22 mouse cellular contexts compared by ENCODE assay signal in the genomic region with DNA sequence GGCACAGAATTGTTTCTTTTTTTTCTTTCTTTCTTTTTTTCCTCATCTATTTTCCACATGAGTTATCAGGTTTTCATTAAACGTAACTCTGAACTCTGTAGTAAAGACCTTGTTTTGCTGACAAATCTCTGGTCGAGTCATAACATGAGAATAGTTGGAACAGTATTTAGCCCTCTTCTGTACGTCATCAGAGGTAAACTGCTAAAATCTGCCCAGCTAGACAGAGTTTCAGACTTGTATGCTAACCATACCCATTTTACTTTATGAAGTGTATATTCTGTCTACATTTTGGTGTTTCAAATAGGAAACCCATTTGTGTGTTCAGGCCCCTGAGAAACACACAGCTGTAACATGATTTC. TPM values are rescaled to one million over a fixed set of nuclear protein-coding genes. Genes with fewer than 3 reads are reported as not detected.
DNase-seq lines count a peak whose midpoint lies in the region; ATAC-seq and TF ChIP-seq lines count a peak whose summit lies in the region.
"Had no signal": no experiment of that assay in that cellular context is flagged by ENCODE, and none has a peak within 500 bp of the region (broad histone marks: within the 10 kb centered on the region; RNA-seq: fewer than 3 reads in every experiment).

No protein-coding gene starts in this region.

- H3K9me3 ChIP-seq in heart, embryonic 15.5 days (replicated peaks): no peaks in the 10 kb centered on the region
- no peaks in the 10 kb centered on the region for H3K9me3 ChIP-seq in MEL (replicated peaks; ENCODE audit: insufficient read depth, low read length)
- no peaks in the 10 kb centered on the region for H3K9me3 ChIP-seq in liver, embryonic 15.5 days (replicated peaks)
- H3K9me3 ChIP-seq in kidney, embryonic 15.5 days (replicated peaks): no peaks in the 10 kb centered on the region
- H3K9me3 ChIP-seq: embryonic facial prominence, embryonic 10.5 days; forebrain, embryonic 13.5 days; G1E; heart, embryonic 10.5 days; hindbrain, embryonic 10.5 days had no signal

- no peak overlapping the region for H3K9ac ChIP-seq in heart, embryonic 15.5 days
- no peak overlapping the region for H3K9ac ChIP-seq in MEL (ENCODE audit: control insufficient read depth, low read depth, low read length, poor library complexity, severe bottlenecking)
- no peak overlapping the region for H3K9ac ChIP-seq in liver, embryonic 15.5 days
- no peak overlapping the region for H3K9ac ChIP-seq in kidney, embryonic 15.5 days
- H3K9ac ChIP-seq: forebrain, embryonic 13.5 days; forebrain, postnatal 0 days; hindbrain, embryonic 14.5 days had no signal

- no peaks in the 10 kb centered on the region for H3K27me3 ChIP-seq in heart, embryonic 15.5 days
- no peaks in the 10 kb centered on the region for H3K27me3 ChIP-seq in MEL (ENCODE audit: control insufficient read depth in 1 of 2, insufficient read depth in 2 of 2, low read length in 2 of 2)
- H3K27me3 ChIP-seq in liver, embryonic 15.5 days: no peaks in the 10 kb centered on the region
- no peaks in the 10 kb centered on the region for H3K27me3 ChIP-seq in kidney, embryonic 15.5 days
- H3K27me3 ChIP-seq: forebrain, embryonic 13.5 days; Patski had no signal

- DNase-seq in heart, postnatal 36 days: no peak
- no peak for DNase-seq in MEL (ENCODE audit: low read depth, low spot score)
- no peak for DNase-seq in left cerebral cortex, postnatal 36 days (ENCODE audit: low spot score in 2 of 2)
- DNase-seq: adrenal gland, adult 2 months; adrenal gland, postnatal 25 days; cerebellum, adult 18-20 months; cerebellum, adult 9-11 months; forebrain, postnatal 0 days; gastrocnemius, postnatal 25 days; kidney, adult 11 months had no signal

- peaks cover 24% of the 10 kb centered on the region for H3K4me1 ChIP-seq in heart, embryonic 15.5 days (replicated peaks)
- H3K4me1 ChIP-seq in MEL (ENCODE audit: control insufficient read depth in 1 of 2, insufficient read depth in 2 of 2, low read length in 2 of 2): peaks cover 53 to 61% of the 10 kb centered on the region in 2 experiments
- H3K4me1 ChIP-seq in liver, embryonic 15.5 days (replicated peaks): peaks cover 78% of the 10 kb centered on the region
- H3K4me1 ChIP-seq in kidney, embryonic 15.5 days: 0 out of 2 replicates have a peak, but pooled peaks cover 10% of the 10 kb centered on the region

- TF ChIP-seq POLR2A in MEL (IDR thresholded peaks at IDR 0.05; ENCODE audit: control insufficient read depth in 1 of 2, insufficient read depth in 1 of 2, low read depth in 1 of 2, low read length in 2 of 2, poor library complexity in 1 of 2): no peak

- TF ChIP-seq CTCF in MEL (IDR thresholded peaks at IDR 0.05 in 2 of 3, conservative IDR thresholded peaks at IDR 0.05 in 1 of 3; ENCODE audit: control insufficient read depth in 1 of 3, insufficient read depth in 1 of 3, low read depth in 2 of 3, low read length in 3 of 3, poor library complexity in 1 of 3, severe bottlenecking in 1 of 3): no peak

- no peak for ATAC-seq in heart, embryonic 15.5 days (replicated peaks; ENCODE audit: insufficient number of reproducible peaks, insufficient read depth, low FRiP score, low read depth)
- ATAC-seq in CD4-positive, CD25-positive, alpha-beta regulatory T cell, adult 4 months: peak; percentile 59
- no peak for ATAC-seq in liver, embryonic 15.5 days (ENCODE audit: insufficient read depth)
- ATAC-seq in kidney, embryonic 15.5 days (replicated peaks; ENCODE audit: low FRiP score): no peak
- ATAC-seq: forebrain, embryonic 13.5 days; forebrain, postnatal 0 days; Patski had no signal

- intact Hi-C loops in heart, postnatal 36 days (cut with DNase I): no loop called here
- intact Hi-C loops in left cerebral cortex, postnatal 36 days (cut with DNase I): no loop called here

- no peak overlapping the region for H3K4me2 ChIP-seq in heart, embryonic 15.5 days
- no peak overlapping the region for H3K4me2 ChIP-seq in liver, embryonic 15.5 days
- H3K4me2 ChIP-seq in kidney, embryonic 15.5 days: no peak overlapping the region
- H3K4me2 ChIP-seq: forebrain, embryonic 13.5 days; hindbrain, embryonic 14.5 days had no signal

- TF ChIP-seq EP300 in MEL (IDR thresholded peaks at IDR 0.05; ENCODE audit: low read depth in 1 of 2, low read length in 2 of 2): no peak

- 50% methylated on average over 3 of the region's 3 CpGs for WGBS in heart, embryonic 15.5 days
- WGBS in liver, embryonic 15.5 days (ENCODE audit: insufficient replicate concordance): 31% methylated on average over 3 of the region's 3 CpGs
- WGBS in kidney, embryonic 15.5 days: 63% methylated on average over 3 of the region's 3 CpGs

- 0 out of 2 replicates have a peak, but pooled peaks cover under 1% of the 10 kb centered on the region for H3K36me3 ChIP-seq in heart, embryonic 15.5 days
- H3K36me3 ChIP-seq in MEL (ENCODE audit: control insufficient read depth in 1 of 2, insufficient read depth in 2 of 2, low read length in 2 of 2): peaks cover 6 to 84% of the 10 kb centered on the region in 2 experiments; a peak in 3 of 4 replicates
- H3K36me3 ChIP-seq in liver, embryonic 15.5 days (replicated peaks): peaks cover 7% of the 10 kb centered on the region; the same call in 1 of the 2 replicates
- H3K36me3 ChIP-seq in kidney, embryonic 15.5 days: peaks cover 8% of the 10 kb centered on the region

- H3K79me2 ChIP-seq in MEL (ENCODE audit: control insufficient read depth, insufficient read depth, low read length, poor library complexity): peaks cover 57% of the 10 kb centered on the region

- no peak overlapping the region for H3K4me3 ChIP-seq in heart, embryonic 15.5 days
- H3K4me3 ChIP-seq in MEL (ENCODE audit: control insufficient read depth in 1 of 2, insufficient read depth in 1 of 2, low read depth in 2 of 2, low read length in 2 of 2): no peak overlapping the region
- no peak overlapping the region for H3K4me3 ChIP-seq in liver, embryonic 15.5 days (replicated peaks)
- H3K4me3 ChIP-seq in kidney, embryonic 15.5 days (replicated peaks): no peak overlapping the region
- H3K4me3 ChIP-seq: embryonic facial prominence, embryonic 10.5 days; forebrain, embryonic 13.5 days; heart, embryonic 10.5 days; hindbrain, embryonic 10.5 days had no signal

- H3K27ac ChIP-seq in heart, embryonic 15.5 days: 0 out of 2 replicates have a peak overlapping the region, but pooled peaks have one; percentile 42
- peak overlapping the region; percentile 77 for H3K27ac ChIP-seq in MEL (ENCODE audit: control insufficient read depth, low read depth, low read length)
- H3K27ac ChIP-seq in liver, embryonic 15.5 days (replicated peaks): peak overlapping the region; percentile 19
- no peak overlapping the region for H3K27ac ChIP-seq in kidney, embryonic 15.5 days
- H3K27ac ChIP-seq: embryonic facial prominence, embryonic 10.5 days; forebrain, embryonic 13.5 days; heart, embryonic 10.5 days; hindbrain, embryonic 10.5 days; hindbrain, embryonic 14.5 days had no signal

- TF ChIP-seq RAD21 in MEL (IDR thresholded peaks at IDR 0.05; ENCODE audit: low read depth, low read length): no peak

TF ChIP-seq in MEL, 35 proteins besides CTCF, POLR2A, EP300 and RAD21:
- no peak for TF ChIP-seq RCOR1 (IDR thresholded peaks at IDR 0.05; ENCODE audit: low read depth, low read length)
- TF ChIP-seq ZNF384 (IDR thresholded peaks at IDR 0.05; ENCODE audit: low read depth, low read length): no peak
- no peak; the same call in 1 of the 2 replicates for TF ChIP-seq TAL1 (IDR thresholded peaks at IDR 0.05; ENCODE audit: low read length)
- no peak for TF ChIP-seq BHLHE40 (IDR thresholded peaks at IDR 0.05; ENCODE audit: borderline replicate concordance, low read depth, low read length)
- no peak for TF ChIP-seq HCFC1 (IDR thresholded peaks at IDR 0.05; ENCODE audit: low read depth, low read length)
- TF ChIP-seq CHD2 (IDR thresholded peaks at IDR 0.05; ENCODE audit: low read length): no peak
- no peak for TF ChIP-seq KAT2A (conservative IDR thresholded peaks at IDR 0.05; ENCODE audit: low read depth, low read length)
- TF ChIP-seq MAX (IDR thresholded peaks at IDR 0.05; ENCODE audit: low read length): no peak

RNA-seq across cellular contexts. Expression of a gene that starts 16.1 kb away (rescaled TPM):
- 0.71 TPM in 1 of 2 replicates, not detected in the other for polyA plus RNA-seq in heart, embryonic 15.5 days (2015; fragmentation: Nextera tagmentation; extraction: Ambion mirVana)
- total RNA-seq in heart, postnatal 36 days (2021): 1 to 10 TPM in 1 of 2 experiments, under 1 TPM in 1; 0.65 to 1.2 TPM
- not detected for polyA plus RNA-seq in CD4-positive, CD25-positive, alpha-beta regulatory T cell, adult 4 months (2017; shearing (Covaris generic))
- 17.9 and 23.9 TPM in 2 replicates for total RNA-seq in MEL (2012; rRNA removed)
- not detected for polyA plus RNA-seq in MEL (2012; ENCODE audit: insufficient read depth in 1 of 2, insufficient read length in 2 of 2, low read depth in 1 of 2, low replicate concordance in 2 of 2, missing spikeins in 1 of 2)
- polyA plus RNA-seq in liver, embryonic 15.5 days (2015; fragmentation: Nextera tagmentation; extraction: Ambion mirVana): 0.40 and 0.77 TPM in 2 replicates
- polyA plus RNA-seq in kidney, embryonic 15.5 days (2015; fragmentation: Nextera tagmentation; extraction: Ambion mirVana): 1.2 TPM in 1 of 2 replicates, not detected in the other
- 1 to 10 TPM; 1.0 to 1.1 TPM for total RNA-seq in left cerebral cortex, postnatal 36 days (2021)
- total RNA-seq: adrenal gland, postnatal 25 days; forebrain, postnatal 0 days; granulocyte monocyte progenitor cell, adult 5-6 weeks had no signal
- polyA plus RNA-seq: embryonic facial prominence, embryonic 10.5 days; forebrain, embryonic 13.5 days; heart, embryonic 10.5 days had no signal

RNA-seq across cellular contexts. Expression of a gene that starts 16.5 kb away (rescaled TPM):
- 62.7 and 69.4 TPM in 2 replicates for polyA plus RNA-seq in heart, embryonic 15.5 days (2015; fragmentation: Nextera tagmentation; extraction: Ambion mirVana)
- 10 to 100 TPM; 81.7 to 83.7 TPM for total RNA-seq in heart, postnatal 36 days (2021)
- 10 to 100 TPM; 17.8 to 30.3 TPM for polyA plus RNA-seq in CD4-positive, CD25-positive, alpha-beta regulatory T cell, adult 4 months (2017; shearing (Covaris generic))
- total RNA-seq in MEL (2012; rRNA removed): 99.2 and 113 TPM in 2 replicates
- polyA plus RNA-seq in MEL (2012; ENCODE audit: insufficient read depth in 1 of 2, insufficient read length in 2 of 2, low read depth in 1 of 2, low replicate concordance in 2 of 2, missing spikeins in 1 of 2): 100 to 1,000 TPM in 1 of 2 experiments, 10 to 100 TPM in 1; 81.1 to 149 TPM
- 45.5 and 47.1 TPM in 2 replicates for polyA plus RNA-seq in liver, embryonic 15.5 days (2015; fragmentation: Nextera tagmentation; extraction: Ambion mirVana)
- polyA plus RNA-seq in kidney, embryonic 15.5 days (2015; fragmentation: Nextera tagmentation; extraction: Ambion mirVana): 84.5 and 90.9 TPM in 2 replicates
- total RNA-seq in left cerebral cortex, postnatal 36 days (2021): 100 to 1,000 TPM; 106 to 114 TPM
